Mouse (Mus musculus): ENCODE data around the gene Dgkg.

DNA sequence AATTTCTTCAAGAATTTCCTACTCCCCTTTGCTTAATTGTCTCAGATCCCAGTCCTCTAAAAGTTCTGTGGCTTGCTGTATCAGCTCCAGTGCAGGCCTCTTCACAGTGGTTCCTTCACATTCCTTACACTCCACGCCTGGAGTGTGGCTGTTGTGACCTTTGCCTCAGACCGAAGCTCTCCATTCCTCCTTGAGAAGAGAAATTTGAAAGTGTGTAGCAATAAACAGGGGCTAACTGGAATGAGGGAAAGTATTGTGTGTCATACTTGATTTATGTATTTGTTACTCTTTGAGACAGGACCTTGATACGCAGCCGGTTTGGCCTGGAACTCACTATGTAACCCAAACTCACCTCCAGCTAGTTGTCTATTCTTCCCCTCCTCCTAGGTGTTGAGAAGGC lies 215.7 kb downstream of the Dgkg start:
- no peak for TF ChIP-seq CTCF (IDR thresholded peaks at IDR 0.05)
- peak; percentile 66 for TF ChIP-seq EP300 (IDR thresholded peaks at IDR 0.05)
